Mouse (Mus musculus) right cerebral cortex, postnatal 36 days (tissue): Measurements from ENCODE around the gene Mapkapk3.

ENCODE experiments used
- DNase-seq, 2 experiments: peaks; one replicate each; pipeline ENCODE4 v3.0.0; 2022; ENCODE audit warnings: low spot score in 2 of 2, mixed read lengths in 1 of 2

The Mapkapk3 gene

DNA sequence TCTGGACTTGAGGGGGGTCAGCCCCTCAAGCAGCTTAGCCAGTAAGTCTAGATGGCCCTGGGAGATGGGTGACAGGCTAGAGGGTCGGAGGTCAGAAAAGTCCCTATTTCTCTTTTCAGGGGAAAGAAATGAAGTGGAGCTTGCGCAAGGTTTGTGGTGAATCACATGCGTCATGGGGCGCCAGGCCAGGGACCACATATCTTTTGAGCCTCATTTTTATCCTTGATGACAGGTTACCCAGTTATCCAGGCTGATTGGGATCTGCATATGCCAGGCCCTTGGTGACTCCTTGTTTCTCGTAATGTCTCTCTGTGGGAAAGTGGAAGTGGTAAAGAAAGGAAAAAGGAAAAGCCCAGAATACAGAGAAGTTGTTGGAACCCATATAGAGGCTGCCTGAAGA is 25.8 kb downstream of the Mapkapk3 start:
- DNase-seq = no peak

DNA sequence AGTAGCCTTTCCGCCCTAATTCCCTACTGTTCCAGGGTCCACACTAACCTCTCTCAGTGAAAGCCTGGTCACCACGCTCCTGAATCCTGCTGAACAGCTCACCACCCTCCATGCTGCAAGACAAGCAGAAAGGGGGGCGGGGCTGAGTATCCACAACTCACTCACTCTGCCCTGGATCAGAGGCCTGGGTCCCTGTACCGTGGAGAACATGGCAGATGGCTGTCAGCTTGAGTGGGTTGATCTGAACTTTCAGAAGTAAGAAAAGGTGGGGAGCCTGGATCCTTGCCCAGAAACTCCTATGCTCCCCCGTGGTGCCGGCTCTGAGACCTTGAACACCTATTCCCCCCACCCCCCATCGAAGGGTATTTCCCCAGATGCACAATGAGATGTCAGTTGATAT is 27.3 kb downstream of the Mapkapk3 start:
- no peak for DNase-seq

DNA sequence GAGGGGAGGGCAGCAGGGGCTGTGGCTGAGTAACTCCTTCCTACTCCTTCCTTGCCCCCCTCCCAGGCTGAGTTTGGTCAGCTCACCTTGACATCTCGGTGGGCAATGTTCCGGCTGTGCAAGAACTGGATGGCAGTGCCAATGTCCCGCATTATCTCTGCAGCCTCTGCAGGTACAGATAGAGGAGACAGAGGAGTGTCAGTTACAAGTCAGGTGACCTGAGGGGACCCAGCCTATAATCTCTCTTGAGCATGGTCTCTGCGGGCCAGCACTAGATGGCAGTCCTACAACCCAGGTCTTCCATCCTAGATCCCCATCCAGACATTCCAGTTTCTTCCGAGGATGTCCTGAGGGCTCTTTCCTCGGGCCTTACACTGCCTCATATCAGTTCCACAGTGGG is 27.9 kb downstream of the Mapkapk3 start:
- no peak for DNase-seq

DNA sequence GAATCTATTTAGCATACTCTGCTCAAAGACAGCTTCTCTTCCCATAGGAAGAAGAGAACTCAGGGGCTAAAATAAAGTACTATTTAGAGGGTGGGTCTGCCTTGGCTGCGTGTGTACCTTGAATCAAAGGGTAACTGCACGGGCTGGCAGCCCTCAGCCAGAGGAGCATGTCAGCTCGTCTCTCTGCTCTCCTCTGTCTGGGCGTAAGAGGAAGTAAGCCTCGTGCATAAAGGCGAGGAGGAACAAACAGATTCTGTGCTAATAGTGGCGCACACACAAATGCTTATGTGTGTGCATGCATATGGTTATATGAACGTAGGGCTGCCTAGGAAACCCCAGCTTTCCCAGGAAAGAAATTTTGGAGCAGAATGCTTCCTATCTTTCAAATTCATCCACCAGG is 28.8 kb downstream of the Mapkapk3 start:
- no peak for DNase-seq

DNA sequence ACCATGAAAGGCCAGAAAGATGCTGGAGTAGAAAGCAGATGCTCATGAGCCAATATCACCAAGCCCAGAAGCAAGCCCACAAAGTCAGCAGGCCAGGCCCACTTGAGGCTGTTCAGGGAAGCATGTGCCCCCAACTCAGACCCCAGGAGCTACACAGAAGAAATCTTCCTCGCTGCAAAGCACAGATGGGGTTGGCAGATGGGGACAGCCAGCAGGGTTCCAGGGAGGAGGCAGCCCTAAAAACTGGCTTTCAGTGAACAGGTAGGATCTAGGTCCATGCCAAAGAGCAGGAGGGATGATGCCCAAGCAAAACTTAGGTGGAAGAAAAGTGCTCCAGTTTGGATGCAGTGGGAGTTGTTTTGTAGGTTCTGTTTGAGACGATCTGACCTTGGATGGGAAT is 29.2 kb downstream of the Mapkapk3 start:
- no peak for DNase-seq

- peak; percentile 81 to 90 for DNase-seq
These were observed 30.1 kb downstream of the Mapkapk3 start for GRCm38 (mm10) chr9:107259571-107259970.

DNA sequence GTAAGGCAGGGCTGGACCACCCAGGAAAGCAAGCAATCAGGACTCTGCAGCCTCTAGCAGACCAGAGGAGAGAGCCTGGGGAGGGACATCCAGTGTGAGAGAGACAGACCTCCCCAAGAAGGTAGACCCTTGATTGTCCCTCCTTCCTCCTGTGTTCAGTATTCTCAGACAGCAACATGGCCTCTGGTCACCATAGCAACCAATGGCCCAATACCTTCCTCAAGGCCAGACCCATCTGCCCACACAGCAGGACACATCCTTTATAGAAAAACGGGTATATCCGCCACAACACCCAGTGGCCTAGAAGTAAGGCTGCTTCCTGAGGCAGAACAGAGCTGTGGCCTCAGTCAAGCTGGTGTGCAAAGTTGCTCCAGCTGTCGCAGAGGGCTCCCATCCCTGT is 34.1 kb downstream of the Mapkapk3 start:
- no peak for DNase-seq

DNA sequence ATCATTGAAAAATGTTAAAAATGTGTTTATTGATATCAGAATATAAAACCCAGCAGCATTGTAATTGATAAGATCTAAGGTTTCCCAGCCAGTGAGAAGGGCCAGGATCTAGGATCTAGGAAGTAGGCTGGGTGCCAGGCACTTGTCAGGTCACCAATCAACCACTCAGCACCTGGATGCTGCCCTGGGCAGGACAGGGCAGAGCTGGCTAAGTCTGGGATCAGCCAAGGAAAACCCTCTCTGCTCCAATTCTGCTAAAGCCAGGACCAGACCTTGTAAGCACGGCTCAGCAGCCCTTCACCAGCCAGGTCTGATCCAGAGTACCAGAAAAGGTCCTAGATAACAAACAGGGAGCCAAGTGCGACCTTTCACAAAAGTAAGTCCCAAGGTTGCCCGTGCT is 34.8 kb downstream of the Mapkapk3 start:
- DNase-seq = no peak

GRCm38 (mm10) chr9:107254476-107254875 is 35.2 kb downstream of the Mapkapk3 start:
- DNase-seq = peak; percentile 85 to 86

DNA sequence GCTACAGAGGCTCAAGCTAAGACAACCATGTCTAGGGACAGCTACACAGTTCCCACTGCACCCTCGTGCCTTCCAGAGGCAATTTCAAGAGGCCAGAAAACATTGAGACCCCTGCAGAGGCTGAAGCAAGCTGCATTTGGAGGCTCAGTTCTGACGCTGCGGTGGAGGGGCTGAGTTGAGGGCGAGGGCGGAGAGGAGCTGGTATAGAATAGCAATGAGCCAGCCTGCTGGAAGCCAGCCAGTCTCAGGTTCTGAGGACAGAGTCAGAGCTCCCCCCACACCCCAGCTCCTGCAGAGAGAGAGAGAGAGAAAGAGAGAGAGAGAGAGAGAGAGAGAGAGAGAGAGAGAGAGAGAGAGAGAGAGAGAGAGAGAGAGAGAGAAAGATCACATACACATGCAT is 37.5 kb downstream of the Mapkapk3 start:
- peak; percentile 77 to 83 for DNase-seq

GRCm38 (mm10) chr9:107250416-107251337 is 39.0 kb downstream of the Mapkapk3 start:
- DNase-seq = peak in 1 of 2 experiments; percentile 64

GRCm38 (mm10) chr9:107249154-107249553 is 40.5 kb downstream of the Mapkapk3 start:
- peak in 1 of 2 experiments; percentile 71 for DNase-seq

DNA sequence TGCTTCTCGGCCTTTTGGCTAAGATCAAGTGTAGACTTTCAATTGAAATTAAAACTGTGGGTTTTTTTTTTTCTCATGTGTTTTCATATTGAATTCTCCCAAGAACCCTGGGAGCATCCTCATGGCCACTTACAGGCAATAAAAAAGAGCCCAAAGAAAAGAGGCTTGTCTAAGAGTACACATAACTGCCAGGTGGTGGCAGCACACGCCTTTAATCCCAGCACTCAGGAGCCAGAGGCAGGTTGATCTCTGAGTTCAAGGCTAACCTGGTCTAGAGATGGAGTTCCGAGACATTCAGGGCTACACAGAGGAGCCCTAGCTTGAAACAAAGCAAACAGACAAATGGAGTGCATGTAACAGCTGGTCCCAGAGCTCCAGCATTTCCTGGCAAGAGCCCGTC is 43.5 kb downstream of the Mapkapk3 start:
- DNase-seq = no peak

- no peak for DNase-seq
These were observed 44.4 kb downstream of the Mapkapk3 start for GRCm38 (mm10) chr9:107245311-107245710.

GRCm38 (mm10) chr9:107236151-107236550 is 53.5 kb downstream of the Mapkapk3 start:
- DNase-seq = no peak

- DNase-seq = peak in 1 of 2 experiments; percentile 69
These were observed 54.4 kb downstream of the Mapkapk3 start for GRCm38 (mm10) chr9:107235261-107235660.

- no peak for DNase-seq
These were observed 57.5 kb downstream of the Mapkapk3 start for GRCm38 (mm10) chr9:107232140-107232539.

DNA sequence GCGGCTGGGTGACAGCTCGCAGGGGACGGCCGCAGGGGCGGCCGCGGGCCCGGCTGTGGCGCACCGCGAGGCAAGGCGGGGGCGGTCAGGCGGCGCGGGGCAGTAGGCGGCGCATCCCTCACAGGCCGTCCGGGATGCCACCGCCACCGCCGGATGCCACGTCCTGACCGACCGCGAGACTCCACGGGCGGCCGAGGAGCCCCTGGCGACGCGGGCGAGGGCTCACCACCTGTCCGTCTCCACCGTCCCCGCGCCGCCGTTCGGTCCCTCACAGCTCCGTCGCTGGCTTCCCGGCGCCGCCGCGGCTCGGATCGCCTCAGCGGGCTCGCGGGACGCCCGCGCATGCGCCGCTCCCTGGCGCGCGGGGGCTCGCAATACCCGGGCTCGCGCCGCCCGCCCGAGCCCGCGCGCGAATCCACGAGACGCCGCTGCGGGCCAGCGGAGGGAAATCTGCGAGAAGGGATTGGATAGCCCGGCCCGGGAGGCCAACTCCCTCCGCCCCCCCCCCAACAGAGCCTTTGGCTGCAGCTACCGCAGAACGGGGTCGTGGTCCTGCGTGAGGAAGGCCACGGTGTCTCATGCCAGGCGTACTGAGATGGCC is 58.0 kb downstream of the Mapkapk3 start, which contains the start of gene Dock3:
TSS of gene Dock3 (minus strand) at position 371 of the 601 bp plus-strand sequence.
- peak; percentile 60 to 69 for DNase-seq

DNA sequence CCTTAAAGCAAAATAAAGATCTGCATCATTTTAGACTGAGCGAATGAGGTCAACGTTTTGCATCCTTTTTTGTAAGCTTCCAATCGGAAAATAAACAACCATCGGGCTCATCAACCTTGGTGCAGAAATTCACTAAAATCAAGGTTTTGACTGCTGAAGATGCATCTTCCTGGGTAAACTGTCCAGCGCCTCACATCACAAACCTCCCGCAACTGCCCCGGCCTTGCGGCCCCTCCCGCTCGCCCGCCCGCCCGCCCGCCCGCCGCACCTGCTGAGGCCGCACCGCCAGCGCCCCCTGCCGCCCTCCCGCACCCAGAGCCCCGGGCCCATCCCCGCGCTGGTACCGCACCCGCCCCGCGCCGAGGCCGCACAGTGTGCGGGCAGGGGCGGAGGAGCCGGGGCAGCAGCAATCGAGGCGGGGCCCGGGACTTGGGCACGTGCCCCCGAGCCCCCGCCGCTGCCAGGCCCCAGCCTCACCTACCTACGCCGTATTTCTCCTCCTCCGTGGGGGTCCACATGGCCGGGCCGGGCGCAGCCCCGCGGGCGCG is 58.6 kb downstream of the Mapkapk3 start:
- peak in 1 of 2 experiments; percentile 59 for DNase-seq

- no peak for DNase-seq
These were observed 65.1 kb downstream of the Mapkapk3 start for GRCm38 (mm10) chr9:107224597-107224996.
